Mouse (Mus musculus) left cerebral cortex, postnatal 10 days (tissue): ENCODE results near the gene Hoxc5. TPM values are rescaled to one million over a fixed set of nuclear protein-coding genes. Genes with fewer than 3 reads are reported as not detected.
A peak's percentile ranks its signal among the peaks of the same experiment; 100 is the strongest.

Source experiments
- DNase-seq, 2 experiments: peaks; one replicate each; pipeline ENCODE4 v3.0.0; 2021 to 2022; ENCODE audit warnings: low spot score in 2 of 2, mixed read lengths in 1 of 2; ENCODE audit errors: extremely low spot score in 1 of 2
- intact Hi-C: fragments of 180-260 bp; cut with DNase I; formaldehyde crosslinking; loops from one replicate; pipeline ENCODE4 v1.15.1; 2025
- total RNA-seq, 2 experiments: library from RNA; stranded (reverse); gene quantifications; 2 replicates each; pipeline ENCODE4 v1.2.3; 2021

The Hoxc5 gene
- not detected for total RNA-seq

- DNase-seq = no peak
Measured at GRCm38 (mm10) chr15:102967312-102967510, at the start of gene Hoxc5. Gene Hoxc5, plus strand, starts transcription at chr15:102967443.

DNA sequence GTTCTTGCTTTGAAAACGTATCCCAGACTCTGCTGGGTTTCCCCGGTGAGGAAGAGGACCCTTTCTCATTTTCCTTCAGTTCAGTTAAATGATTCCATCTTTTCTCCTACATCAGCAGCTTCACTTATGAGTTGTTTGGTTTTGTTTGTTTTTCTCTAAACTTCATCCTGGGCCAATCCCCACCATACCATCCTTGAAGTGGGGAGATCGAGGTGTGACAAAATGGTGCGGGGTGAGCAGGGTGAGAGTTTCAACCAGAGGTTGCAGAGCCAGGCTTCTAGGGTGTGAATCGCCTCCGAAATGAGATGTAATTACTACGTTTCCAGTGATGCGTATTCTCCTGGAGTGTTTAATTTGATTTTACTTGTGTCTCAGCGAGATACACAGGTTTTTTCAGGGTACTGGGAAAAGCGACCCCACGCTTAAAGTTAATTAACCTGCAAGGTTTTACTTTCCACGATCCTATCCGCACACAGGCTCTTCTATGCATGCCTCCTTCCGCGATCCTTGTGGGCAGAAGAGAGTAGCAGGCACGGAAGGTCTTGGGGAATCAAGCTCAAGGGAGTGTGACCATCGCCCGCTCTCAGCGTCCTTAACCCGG is 49.2 kb upstream of the Hoxc5 start:
- DNase-seq = no peak
- intact Hi-C loops = no loop called here

More at GRCm38 (mm10) chr15:102967312-102967510, at the start of gene Hoxc5:
- intact Hi-C loops = no loop called here

DNA sequence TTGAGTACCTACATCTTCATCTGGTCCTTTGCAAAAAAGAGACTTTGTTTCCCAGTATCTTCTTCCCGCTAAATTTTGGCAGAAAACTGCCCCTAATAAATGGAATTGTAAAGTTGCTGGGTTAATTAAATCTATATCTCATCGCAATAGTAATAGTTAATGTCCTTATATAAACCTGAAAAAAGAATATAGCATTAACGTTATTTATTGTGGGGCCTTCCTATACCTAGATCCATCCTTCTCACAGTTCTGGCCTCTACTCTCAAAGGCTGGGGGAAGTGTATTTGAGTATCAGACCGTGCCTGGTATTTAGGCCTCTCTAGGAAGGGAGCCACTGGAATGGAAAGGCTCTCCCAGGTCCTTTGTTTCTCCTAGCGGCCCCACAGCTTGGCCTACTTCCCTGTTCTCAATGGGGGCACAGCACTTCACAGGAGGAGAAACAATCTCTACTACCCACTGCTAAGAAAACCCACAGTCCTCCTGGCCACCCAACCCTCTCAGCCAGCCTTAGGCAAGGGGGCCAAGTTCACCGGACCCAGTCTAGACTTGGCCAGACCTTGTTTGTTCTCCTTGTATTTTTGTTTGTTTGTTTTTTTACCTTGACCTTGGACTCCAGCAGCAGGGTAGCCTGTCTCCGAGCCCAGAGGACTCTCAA is 48.5 kb upstream of the Hoxc5 start:
- no peak for DNase-seq
- intact Hi-C loops = no loop called here

DNA sequence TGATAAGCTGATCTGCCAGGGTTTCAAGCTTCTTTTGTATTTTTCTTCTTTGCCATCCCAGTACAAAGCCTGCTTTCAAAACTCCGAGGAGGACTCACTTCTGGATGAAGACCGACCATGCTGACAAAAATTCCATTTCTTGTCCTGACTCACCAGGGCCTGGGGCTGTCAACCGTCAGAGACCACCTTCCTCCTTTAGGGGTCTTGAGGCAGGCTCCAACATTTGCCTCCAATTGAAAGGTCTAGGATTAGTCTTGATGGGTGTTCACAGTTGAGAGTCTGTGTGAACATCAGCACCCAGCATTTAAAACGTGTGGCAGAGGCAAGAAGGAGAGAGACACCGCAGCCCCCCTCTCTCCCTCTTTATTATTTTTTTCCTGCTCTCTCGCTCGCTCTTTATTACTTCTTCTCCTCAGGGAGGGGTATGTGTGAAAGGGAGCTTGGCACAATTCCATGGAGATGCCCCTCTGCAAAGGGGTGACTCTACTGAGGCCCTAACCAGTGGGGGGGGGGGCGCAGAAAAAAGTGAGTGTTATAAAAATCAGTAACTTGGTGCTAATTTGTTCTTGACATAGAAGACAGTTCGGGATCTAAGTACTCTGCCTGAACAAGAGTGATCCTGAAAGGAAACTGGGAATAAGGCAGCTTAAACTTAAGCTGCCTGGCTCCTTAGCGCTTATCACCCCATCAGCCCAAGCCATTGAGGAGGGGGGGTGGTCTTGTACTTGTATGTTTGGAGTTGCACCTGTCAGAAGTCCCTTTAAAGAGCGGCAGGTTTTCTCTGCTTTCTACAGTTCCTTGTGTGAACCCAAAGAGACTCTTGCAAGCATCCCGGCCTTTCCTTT is 47.7 kb upstream of the Hoxc5 start:
- intact Hi-C loops = no loop called here
- no peak for DNase-seq

- intact Hi-C loops = no loop called here
- DNase-seq = peak in 1 of 2 experiments; percentile 38
Measured at GRCm38 (mm10) chr15:102920619-102921018, 46.6 kb upstream of the Hoxc5 start.

DNA sequence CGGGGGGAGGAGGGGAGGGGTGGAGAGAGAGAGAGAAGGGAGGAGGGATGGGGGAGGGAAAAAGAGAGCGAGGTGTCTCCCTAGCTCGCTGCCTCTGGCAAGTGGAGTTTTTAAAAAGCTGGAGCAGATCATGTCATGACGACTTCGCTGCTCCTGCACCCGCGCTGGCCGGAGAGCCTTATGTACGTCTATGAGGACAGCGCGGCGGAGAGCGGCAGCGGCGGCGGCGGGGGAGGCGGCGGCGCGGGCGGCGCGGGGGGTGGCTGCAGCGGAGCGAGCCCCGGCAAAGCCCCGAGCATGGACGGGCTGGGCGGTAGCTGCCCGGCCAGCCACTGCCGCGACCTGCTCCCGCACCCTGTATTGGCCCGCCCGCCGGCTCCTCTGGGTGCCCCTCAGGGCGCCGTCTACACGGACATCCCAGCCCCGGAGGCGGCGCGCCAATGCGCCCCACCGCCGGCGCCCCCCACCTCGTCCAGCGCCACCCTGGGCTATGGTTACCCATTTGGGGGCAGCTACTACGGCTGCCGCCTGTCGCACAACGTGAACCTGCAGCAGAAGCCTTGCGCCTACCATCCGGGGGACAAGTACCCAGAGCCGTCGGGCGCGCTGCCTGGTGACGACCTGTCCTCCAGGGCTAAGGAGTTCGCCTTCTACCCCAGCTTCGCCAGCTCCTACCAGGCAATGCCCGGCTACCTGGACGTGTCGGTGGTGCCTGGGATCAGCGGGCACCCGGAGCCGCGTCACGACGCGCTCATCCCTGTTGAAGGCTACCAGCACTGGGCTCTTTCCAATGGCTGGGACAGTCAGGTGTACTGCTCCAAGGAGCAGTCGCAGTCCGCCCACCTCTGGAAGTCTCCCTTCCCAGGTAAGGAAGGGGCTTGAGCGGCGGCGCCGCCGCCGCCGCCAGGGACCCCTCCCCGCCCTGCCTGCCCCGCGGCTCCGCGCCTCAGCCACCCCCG is 45.9 kb upstream of the Hoxc5 start, which contains the start of gene Hoxc13:
Hoxc13 (plus strand) TSS at position 51 of the 959 bp plus-strand sequence.
- intact Hi-C loops = no loop called here
- DNase-seq = no peak

DNA sequence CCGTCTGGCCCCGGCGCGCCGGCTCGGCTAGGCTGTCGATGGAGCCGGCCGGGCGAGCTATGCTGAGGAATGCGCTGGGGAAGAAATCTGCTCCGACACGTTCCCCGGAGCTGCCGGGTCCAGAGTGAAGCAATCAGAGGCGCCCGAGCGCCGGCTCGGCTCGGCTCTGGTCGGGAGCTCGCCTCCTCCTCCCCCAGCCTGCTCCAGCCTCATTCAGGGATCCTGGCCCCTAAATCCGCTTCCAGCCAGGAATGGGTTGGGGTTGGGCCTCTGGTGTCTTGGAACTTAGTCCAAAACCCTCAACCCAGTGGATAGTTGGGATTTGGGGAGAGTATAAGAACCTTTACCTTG is 45.3 kb upstream of the Hoxc5 start:
- intact Hi-C loops = no loop called here
- peak in 1 of 2 experiments; percentile 26 for DNase-seq

DNA sequence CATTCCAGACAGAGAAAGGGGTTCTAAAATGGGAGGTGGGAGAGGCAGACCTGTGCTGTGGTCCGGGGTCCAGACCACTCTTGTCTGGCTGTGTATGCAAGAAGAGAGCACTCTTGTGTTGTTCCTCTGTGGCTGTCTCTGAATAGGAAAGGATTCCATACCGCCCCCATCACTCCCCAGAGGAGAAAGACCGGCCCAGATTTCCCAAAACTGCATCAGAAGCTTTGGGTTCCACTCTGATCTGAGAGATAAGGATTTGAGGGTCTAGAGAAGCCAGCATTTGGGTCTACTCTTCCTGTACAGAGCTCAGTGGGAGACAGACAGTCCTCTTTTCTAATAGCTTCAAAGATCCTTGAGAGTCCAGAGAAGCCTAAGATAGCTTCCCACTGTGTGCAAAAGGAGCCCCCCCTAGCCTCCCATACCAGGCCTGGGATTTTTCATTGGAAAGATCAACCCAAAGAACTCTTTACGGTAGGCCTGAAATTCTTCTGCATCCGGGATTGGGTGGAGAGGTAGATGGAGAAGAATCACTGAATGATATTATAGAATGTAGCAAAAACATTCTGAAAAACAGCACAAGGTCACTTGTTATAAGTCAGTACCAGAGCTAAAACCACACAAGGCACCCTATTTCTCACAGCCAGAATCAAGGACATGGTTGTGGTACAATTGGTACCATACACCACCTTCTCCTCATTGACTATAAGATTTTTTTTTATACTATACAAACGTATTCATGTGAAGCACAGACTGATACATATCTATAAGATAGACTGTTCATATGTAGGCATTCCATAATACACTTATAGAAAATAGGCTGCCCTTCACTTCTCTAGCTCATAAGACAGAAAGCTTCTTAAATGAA is 44.4 kb upstream of the Hoxc5 start:
- intact Hi-C loops = no loop called here
- no peak for DNase-seq

- DNase-seq = no peak
- intact Hi-C loops = no loop called here
Measured at GRCm38 (mm10) chr15:102927032-102927645, 40.1 kb upstream of the Hoxc5 start.

DNA sequence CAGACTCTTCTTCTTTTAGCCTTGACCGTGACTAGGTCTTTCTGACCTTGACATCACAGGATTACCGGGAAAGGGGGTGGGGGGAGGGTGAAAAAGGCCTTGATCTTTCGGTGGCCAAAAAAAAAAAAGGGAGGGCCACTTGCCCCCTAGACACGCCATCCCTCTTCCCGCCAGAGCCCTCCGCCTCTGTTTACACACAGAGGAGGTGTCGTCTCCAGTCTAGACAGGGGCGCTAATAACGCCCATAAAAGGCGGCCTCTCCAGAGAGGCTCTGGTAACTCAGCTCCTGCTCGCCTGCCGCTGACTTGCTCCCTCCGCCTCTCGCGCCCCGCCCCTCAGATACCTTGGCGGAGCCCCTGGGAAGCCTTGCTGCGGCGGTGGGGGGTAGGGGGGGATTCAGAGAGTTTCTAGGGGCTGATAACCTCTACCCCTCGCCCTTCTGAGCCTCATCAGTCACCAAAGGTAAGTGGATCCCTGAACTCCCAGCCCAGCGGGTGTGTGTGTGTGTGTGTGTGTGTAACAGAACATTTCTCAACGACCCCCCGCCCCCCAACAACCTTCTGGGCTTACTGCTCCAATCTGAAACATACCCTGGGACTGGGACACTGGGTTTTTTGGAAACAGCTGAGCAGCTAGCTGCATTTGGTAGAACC is 35.4 kb upstream of the Hoxc5 start:
- intact Hi-C loops = no loop called here
- DNase-seq = peak in 1 of 2 experiments; percentile 26

GRCm38 (mm10) chr15:102934438-102934837 is 32.8 kb upstream of the Hoxc5 start:
- intact Hi-C loops = no loop called here
- no peak for DNase-seq

DNA sequence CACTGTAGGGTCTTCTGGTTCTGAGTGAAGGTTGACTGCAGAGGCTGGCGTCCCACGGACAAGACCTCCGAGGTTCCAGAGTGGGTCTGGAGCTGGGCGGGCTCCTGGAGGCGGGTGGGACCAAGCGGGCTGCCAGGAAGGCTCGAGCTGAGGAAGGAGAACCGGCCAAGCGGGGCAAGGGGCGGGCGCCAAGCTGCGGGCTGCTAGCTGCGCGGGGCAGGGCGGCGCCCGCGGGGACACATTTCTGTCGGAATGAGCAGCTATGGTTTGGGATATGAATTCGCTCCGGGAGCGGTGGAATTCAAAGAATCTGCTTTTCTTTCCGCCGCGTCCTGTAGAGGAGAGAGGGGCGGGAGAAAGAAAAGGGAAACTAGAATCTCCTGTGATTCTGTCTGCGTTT is 32.3 kb upstream of the Hoxc5 start:
- intact Hi-C loops = no loop called here
- DNase-seq = peak in 1 of 2 experiments; percentile 26

GRCm38 (mm10) chr15:102936279-102936972 is 30.8 kb upstream of the Hoxc5 start, which contains the start of gene Hoxc12:
Gene Hoxc12, plus strand, starts transcription at chr15:102936757.
- DNase-seq = no peak
- intact Hi-C loops = no loop called here

DNA sequence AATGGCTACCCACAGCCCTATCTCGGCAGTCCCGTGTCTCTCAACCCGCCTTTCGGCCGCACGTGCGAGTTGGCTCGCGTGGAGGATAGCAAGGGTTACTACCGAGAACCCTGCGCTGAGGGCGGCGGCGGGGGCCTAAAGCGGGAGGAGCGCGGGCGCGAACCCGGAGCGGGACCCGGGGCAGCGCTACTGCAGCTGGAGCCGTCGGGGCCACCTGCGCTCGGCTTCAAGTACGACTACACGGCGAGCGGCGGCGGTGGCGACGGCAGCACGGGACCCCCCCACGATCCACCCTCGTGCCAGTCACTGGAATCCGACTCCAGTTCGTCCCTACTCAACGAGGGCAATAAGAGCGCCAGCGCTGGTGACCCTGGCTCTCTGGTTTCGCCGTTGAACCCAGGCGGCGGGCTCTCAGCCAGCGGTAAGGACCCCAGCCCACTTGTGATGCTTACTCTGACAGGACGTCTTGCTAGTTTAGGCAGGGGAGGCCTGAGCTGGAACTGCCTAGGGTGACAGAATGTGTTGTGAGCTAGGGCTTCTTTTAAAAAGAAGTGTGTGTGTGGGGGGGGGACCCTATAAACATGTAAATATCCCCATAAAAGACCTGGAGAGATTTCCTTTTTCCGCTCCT is 30.1 kb upstream of the Hoxc5 start:
- intact Hi-C loops = no loop called here
- DNase-seq = no peak

GRCm38 (mm10) chr15:102939256-102940155 is 27.7 kb upstream of the Hoxc5 start:
- intact Hi-C loops = no loop called here

More at GRCm38 (mm10) chr15:102939256-102940155, 27.7 kb upstream of the Hoxc5 start:
- no peak for DNase-seq
